Mouse (Mus musculus): ENCODE data around the gene Trim25.

DNA sequence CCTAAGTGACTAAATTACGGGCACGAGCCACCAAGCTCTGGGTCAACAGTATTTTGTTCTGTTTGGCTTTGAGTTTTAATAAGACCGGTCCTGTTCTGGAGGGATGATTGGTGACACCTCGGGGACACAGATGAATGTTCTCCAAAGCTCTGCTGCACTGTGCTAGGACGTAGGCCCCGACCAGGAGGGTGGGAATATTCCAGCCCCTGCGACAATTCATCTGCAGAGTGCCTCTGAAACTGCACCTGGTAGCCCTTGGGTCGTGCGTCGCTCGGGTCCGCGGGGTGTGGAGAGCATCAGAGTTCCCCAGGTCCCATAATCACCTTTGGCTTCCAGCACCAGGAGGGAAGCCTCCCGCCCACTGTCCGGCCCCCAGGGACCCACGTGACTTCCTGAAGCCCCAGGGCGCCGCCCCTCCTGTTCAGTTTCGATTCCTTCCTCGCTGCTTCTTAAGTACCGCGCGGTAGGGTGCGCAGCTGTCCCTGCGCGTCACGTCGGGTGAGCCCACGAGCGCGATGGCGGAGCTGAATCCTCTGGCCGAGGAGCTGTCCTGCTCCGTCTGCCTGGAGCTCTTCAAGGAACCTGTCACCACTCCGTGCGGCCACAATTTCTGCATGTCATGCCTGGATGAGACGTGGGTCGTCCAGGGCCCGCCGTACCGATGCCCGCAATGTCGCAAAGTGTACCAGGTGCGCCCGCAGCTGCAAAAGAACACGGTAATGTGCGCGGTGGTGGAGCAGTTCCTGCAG is at the start of gene Trim25:
- TF ChIP-seq CTCF (IDR thresholded peaks at IDR 0.05; ENCODE audit: low read depth, low read length) (no peak), POLR2A (IDR thresholded peaks at IDR 0.05; ENCODE audit: extremely low read depth, insufficient read depth, low read length) (peak; percentile 99)

Measured in liver, adult 2 months (tissue).